Mouse (Mus musculus) megakaryocyte, embryonic 14.5 days (primary cell): ENCODE data around the gene Zfp784. TPM values are rescaled to one million over a fixed set of nuclear protein-coding genes. Genes with fewer than 3 reads are reported as not detected.

Source experiments
- H3K27me3 ChIP-seq: replicated peaks from 2 replicates; pipeline ENCODE3; 2012; ENCODE audit warnings: inconsistent platforms
- H3K36me3 ChIP-seq: replicated peaks from 2 replicates; pipeline ENCODE3; 2012; ENCODE audit warnings: low read length, inconsistent platforms, mixed read lengths
- H3K4me1 ChIP-seq: 2 replicates; pipeline ENCODE4 v1.6.1; 2012; ENCODE audit warnings: inconsistent platforms
- H3K4me3 ChIP-seq: replicated peaks from 2 replicates; pipeline ENCODE3; 2012; ENCODE audit warnings: moderate library complexity, mild to moderate bottlenecking, inconsistent platforms
- H3K9me3 ChIP-seq: 2 replicates; pipeline ENCODE4 v1.6.1; 2012; ENCODE audit warnings: inconsistent platforms
- FLI1 ChIP-seq: IDR thresholded peaks from 2 replicates; pipeline ENCODE4 v1.6.1; 2012; ENCODE audit warnings: low read length, inconsistent platforms, mixed read lengths
- GATA1 ChIP-seq: IDR thresholded peaks from 3 replicates; pipeline ENCODE4 v1.6.1; 2012; ENCODE audit warnings: mixed read lengths, low read length, inconsistent platforms, borderline replicate concordance
- polyA plus RNA-seq: library from polyadenylated mRNA; stranded (reverse); fragments of >175 nt; gene quantifications from 2 replicates; pipeline ENCODE4 v1.2.3, GENCODE M21; 2012; ENCODE audit warnings: low replicate concordance; ENCODE audit not compliant: insufficient read depth

The Zfp784 gene
- polyA plus RNA-seq, 1 experiment: 0.96 TPM

DNA sequence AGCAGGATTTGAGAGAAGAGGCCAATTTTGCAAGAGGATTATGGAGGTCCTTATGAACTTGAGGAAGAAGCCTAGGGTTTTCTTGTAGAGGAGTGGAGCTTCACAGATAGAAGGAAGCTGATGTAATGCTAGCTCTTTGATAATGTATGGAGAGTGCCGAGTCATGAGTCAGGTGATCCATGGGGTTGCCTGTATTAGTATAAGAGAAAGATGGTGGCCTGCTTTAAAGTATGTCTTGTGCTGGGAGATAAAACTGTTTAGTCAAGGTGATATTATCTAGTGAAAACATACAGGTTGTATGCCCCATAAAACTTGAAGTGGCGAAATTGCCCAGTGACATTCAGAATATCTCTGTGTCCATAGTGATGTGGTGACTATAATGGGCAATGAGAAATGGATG lies 38.7 kb upstream of the Zfp784 start:
- H3K9me3 ChIP-seq: no peaks in the 10 kb centered on the region
- no peaks in the 10 kb centered on the region for H3K27me3 ChIP-seq
- TF ChIP-seq FLI1 (no peak), GATA1 (no peak)
- no peak overlapping the region for H3K4me3 ChIP-seq
- H3K4me1 ChIP-seq: peaks cover 60% of the 10 kb centered on the region
- H3K36me3 ChIP-seq: peaks cover 73% of the 10 kb centered on the region

DNA sequence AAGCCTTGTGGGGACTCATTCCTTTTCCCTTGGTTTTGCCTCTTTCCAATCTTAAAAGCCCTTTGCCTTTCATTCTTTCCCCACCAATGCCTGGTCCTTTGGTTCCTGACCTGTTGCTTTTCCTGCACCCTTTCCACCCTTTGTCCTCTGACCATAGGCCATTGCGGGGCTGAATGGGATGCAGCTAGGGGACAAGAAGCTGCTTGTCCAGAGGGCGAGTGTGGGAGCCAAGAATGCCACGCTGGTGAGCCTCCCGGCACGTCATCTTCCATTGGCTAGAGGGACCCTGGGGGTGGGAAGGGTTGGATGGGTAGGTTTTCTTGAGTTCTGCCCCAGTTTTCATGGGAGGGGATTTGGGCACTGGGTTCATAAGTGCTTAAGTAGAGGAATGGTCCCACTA lies 36.7 kb upstream of the Zfp784 start:
- Histone ChIP-seq H3K4me1 (peaks cover 67% of the 10 kb centered on the region), H3K36me3 (peaks cover 91% of the 10 kb centered on the region), H3K27me3 (no peaks in the 10 kb centered on the region), H3K4me3 (no peak overlapping the region), H3K9me3 (no peaks in the 10 kb centered on the region)
- TF ChIP-seq GATA1: no peak

DNA sequence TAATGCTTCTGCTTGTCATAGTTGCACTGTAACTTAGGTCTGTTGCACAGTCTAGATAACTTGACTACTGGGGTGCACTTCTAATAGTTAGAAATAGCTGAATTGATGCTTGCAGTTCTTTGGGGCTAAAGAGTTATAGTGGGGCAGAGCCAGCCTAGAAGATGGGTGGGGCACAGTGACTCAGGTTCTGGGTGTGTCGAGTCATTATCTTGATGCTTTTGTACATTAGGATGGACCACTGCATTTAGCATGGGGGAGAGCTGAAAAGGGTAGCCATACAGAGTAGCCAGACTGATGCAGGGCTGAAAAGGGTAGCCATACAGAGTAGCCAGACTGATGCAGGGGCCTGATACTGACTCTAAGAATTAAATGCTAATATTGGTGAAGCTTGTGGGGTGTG lies 35.3 kb upstream of the Zfp784 start:
- TF ChIP-seq GATA1 (no peak), FLI1 (no peak)
- no peaks in the 10 kb centered on the region for H3K27me3 ChIP-seq
- peaks cover 69% of the 10 kb centered on the region for H3K4me1 ChIP-seq
- H3K9me3 ChIP-seq: no peaks in the 10 kb centered on the region
- H3K4me3 ChIP-seq: no peak overlapping the region
- H3K36me3 ChIP-seq: peaks cover 98% of the 10 kb centered on the region

DNA sequence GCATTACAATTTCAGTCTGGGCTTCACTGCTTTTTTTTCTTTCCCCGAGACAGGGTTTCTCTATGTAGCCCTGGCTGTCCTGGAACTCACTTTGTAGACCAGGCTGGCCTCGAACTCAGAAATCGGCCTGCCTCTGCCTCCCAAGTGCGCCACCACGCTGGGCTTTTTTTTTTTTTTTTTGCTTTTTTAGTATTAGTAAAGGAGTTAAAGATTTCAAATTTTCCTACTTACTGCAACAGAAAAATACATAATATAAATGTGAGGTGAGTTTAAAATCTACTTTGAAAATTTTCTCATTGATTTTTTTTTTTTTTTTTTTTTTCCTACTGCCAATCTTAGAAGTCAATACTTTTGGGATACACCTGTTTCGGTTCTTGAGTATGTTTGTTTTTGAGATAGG lies 26.6 kb upstream of the Zfp784 start:
- no peak for TF ChIP-seq GATA1
- TF ChIP-seq FLI1: no peak
- H3K36me3 ChIP-seq: peaks cover 53% of the 10 kb centered on the region
- no peaks in the 10 kb centered on the region for H3K27me3 ChIP-seq
- H3K4me1 ChIP-seq: peaks cover 65% of the 10 kb centered on the region
- H3K4me3 ChIP-seq: no peak overlapping the region
- no peaks in the 10 kb centered on the region for H3K9me3 ChIP-seq

DNA sequence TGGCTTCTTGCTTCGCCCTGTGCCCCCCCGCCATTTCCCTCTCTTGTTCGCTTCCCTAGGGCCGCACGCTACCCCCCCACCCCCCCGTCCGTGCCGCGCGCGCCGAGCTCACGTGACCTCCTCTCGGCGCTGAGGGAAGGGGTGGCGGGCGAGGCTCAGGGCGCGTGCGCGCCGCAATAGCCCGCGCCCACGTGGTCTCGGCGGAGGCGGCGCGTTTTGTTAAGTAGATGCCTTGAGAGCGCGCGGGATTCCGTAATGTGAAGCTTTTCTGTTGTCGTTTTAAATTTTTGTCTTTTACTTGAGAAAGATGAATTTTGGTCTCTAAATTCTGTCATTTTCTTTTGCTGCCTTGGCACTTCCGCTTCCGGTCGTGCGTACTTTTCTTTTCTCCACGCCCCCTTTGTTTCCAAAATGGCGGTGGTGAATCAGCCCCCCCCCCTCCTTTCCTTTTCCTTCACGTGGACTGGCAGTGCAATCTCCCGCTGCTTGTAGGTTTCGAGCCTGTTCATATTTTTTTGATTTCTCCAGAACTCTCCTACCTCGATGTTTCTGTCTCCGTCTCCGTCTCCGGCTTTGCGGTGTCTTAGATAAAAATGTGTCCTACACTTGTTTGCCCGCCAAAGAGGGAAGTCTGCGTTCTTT lies 24.2 kb upstream of the Zfp784 start:
- Histone ChIP-seq H3K4me3 (peak overlapping the region; percentile 95), H3K27me3 (peaks cover 6% of the 10 kb centered on the region), H3K9me3 (no peaks in the 10 kb centered on the region), H3K4me1 (peaks cover 71% of the 10 kb centered on the region), H3K36me3 (peaks cover 29% of the 10 kb centered on the region)
- TF ChIP-seq GATA1 (no peak), FLI1 (no peak)

DNA sequence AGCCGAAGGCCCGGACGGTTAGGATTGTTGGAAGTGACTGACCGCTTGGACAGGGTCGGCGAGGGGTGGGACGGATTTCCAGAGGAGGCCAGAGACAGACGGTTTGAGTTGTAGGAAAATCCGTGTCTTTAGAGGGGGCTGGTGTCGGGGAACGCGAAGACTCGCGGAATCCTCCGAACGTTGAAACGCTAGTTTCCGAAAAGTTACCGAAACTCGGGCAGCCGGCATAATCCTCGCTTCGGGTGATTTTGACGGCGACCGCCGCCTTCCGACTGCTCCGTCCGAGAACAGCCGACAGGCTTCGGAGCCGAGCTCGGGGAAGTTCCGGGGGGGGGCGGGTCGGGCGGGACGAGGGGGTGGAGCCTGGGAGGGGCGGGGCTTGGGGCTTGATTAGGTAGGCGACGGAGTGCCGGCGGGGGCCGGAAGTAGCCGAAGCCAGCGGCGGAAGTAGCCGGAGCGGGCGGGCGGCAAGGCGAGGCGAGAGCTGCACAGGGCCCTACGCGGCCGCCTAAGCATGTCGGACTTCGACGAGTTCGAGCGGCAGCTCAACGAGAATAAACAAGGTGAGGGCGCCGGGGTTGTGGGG lies 23.6 kb upstream of the Zfp784 start, which contains the start of gene U2af2:
TSS of gene U2af2 (plus strand) at position 370 of the 586 bp plus-strand sequence.
- peaks cover 12% of the 10 kb centered on the region for H3K27me3 ChIP-seq
- peaks cover 23% of the 10 kb centered on the region for H3K36me3 ChIP-seq
- peaks cover 71% of the 10 kb centered on the region for H3K4me1 ChIP-seq
- H3K4me3 ChIP-seq: peak within 1 kb of the TSS; percentile 95
- H3K9me3 ChIP-seq: 0 out of 2 replicates have a peak, but pooled peaks cover 2% of the 10 kb centered on the region
- TF ChIP-seq GATA1 (no peak), FLI1 (no peak; the same call in 1 of the 2 replicates)

DNA sequence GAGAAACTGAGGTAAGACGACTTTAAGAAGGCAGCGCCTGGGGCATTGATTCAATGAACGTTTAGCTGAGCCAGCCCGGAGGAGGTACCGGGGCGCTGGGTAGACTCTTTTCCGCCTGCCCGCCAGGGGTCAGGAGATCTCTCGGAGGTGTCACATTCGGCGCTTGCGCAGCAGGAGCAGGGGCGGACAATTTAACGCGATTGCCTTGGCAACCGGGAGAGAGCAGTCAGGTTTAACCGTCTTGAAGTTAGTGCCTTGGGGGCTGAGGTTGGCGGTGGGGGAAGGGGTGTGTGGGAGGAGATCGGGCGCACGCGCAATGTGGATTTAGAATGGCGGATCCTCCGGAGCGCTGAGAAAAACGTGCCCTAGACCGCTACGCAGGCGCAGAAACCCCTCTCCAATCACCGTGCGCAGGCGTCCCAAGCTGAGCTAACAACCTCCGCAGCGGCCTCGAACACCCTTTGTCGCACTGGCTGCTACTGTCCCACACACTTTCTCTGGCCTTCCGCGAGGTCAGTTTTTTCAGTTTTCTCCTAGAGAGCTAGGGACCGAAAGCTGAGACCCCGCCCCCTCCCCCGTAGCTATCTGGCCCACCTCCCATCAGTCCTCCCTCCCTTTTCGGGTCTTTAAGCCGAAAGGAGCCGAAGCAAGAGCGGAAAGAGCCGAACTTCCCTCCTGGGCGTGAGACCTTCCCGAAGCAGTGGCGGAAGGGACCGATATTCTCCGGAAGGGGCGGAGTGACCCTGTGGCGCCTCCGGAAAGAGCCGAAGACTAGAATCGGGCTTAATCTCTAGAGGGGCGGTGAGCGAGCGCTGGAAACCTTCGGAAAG lies 22.9 kb upstream of the Zfp784 start:
- H3K4me1 ChIP-seq: peaks cover 69% of the 10 kb centered on the region
- H3K36me3 ChIP-seq: peaks cover 16% of the 10 kb centered on the region
- H3K27me3 ChIP-seq: peaks cover 19% of the 10 kb centered on the region
- H3K4me3 ChIP-seq: peak overlapping the region; percentile 95
- TF ChIP-seq FLI1 (no peak), GATA1 (no peak)
- H3K9me3 ChIP-seq: 0 out of 2 replicates have a peak, but pooled peaks cover 2% of the 10 kb centered on the region

DNA sequence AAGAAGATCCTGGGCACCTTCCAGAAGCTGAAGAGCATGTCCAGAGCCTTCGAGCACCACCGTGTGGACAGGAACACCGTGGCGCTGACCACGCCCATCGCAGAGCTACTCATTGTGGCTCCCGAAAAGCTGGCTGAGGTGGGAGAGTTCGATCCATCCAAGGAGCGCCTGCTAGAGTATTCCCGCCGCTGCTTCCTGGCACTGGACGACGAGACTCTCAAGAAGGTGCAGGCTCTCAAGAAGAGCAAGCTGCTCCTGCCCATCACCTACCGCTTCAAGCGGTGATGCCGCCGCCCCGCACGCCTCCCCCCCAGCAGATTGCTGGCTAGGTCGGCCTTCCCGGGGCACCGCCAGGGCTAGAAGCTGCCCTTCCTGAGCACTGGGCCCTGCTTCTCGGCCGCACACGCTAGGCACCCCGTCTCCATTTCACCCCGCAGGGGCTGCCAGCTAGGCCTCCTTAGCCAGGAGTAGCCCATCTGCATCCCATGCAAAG lies 22.0 kb upstream of the Zfp784 start:
- peak overlapping the region; percentile 95 for H3K4me3 ChIP-seq
- peaks cover 65% of the 10 kb centered on the region for H3K4me1 ChIP-seq
- 0 out of 2 replicates have a peak, but pooled peaks cover 2% of the 10 kb centered on the region for H3K9me3 ChIP-seq
- peaks cover 28% of the 10 kb centered on the region for H3K27me3 ChIP-seq
- no peak for TF ChIP-seq GATA1
- TF ChIP-seq FLI1: no peak
- peaks cover 7% of the 10 kb centered on the region for H3K36me3 ChIP-seq

DNA sequence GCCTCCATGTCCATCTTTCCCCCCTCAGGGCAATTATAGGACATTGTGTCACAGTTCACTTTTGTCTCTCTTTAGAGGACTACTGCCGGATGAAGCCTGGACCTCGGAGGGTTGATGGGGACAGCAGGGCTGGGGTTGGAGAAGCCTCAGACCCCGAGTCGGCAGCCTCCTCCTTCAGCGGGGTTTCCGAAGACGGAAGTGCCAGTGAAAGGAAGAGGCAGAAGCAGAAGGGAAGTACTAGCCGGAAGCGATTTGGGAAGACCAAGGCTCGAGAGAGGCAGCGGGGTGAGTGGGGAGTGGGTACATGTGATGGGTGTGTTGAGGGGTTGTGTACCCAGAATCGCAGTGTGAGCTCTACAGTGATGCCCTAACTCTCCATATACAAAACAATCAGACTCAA lies 21.2 kb upstream of the Zfp784 start:
- Histone ChIP-seq H3K9me3 (peaks cover 5% of the 10 kb centered on the region; the same call in 1 of the 2 replicates), H3K4me3 (peak overlapping the region; percentile 95), H3K4me1 (peaks cover 65% of the 10 kb centered on the region), H3K27me3 (peaks cover 36% of the 10 kb centered on the region), H3K36me3 (peaks cover 3% of the 10 kb centered on the region)
- no peak for TF ChIP-seq FLI1

DNA sequence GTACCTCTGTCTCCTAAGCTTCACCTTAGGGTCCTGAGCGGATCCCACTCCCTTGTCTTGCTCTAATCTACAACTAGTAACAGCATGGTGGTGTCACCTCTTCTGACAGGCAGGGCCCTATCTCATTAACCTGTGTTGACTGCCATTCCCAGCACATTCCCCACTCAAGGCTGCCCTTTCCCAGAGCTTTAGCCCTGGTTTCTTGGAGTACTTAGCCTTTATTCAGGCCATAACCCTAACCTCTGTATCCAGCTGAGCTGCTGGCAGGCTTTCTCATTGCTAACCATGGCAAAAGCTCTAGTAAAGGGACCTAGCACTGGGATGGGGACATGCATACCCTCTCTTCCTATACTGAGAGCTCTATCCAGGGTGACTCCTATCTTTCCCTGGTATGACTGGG lies 20.4 kb upstream of the Zfp784 start:
- no peaks in the 10 kb centered on the region for H3K36me3 ChIP-seq
- H3K27me3 ChIP-seq: peaks cover 44% of the 10 kb centered on the region
- H3K4me3 ChIP-seq: no peak overlapping the region
- peaks cover 65% of the 10 kb centered on the region for H3K4me1 ChIP-seq
- peaks cover 5% of the 10 kb centered on the region; the same call in 1 of the 2 replicates for H3K9me3 ChIP-seq
- TF ChIP-seq FLI1 (no peak), GATA1 (no peak)
